Mouse (Mus musculus): ENCODE measurements at regions not wholly inside any gene's neighbourhood (a gene's known extent, or its start where the extent isn't known, plus 50 kb on each side); places are given as distances from the start of the nearest gene placed in this dataset.

DNA sequence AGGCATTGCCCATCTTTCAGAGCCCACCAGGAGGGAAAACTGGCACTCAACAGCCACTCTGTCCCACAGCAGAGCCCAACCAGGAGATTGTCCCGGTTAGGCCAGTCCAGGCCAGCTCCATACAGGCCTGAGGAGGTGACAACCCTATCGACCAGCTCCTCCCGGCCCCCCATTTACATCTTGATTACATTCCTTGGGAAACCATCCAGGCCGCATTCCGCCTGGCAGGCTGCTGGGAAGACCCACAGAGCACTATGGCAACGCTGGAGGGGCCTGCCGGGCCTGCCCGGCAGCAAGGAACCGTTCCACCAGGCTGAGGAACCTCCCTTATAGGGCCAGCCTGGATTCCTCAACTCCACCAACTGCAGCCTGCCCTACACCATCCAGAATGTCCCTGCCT, 149.7 kb downstream of the Efnb1 start:
- no peaks in the 10 kb centered on the region for H3K4me1 ChIP-seq (replicated peaks; ENCODE audit: control insufficient read depth, insufficient read depth, low read length)
- no peaks in the 10 kb centered on the region for H3K36me3 ChIP-seq (ENCODE audit: control insufficient read depth, insufficient read depth, low read length)
- TF ChIP-seq CTCF (IDR thresholded peaks at IDR 0.05; ENCODE audit: borderline replicate concordance, control insufficient read depth, extremely low read depth, insufficient read depth, low read length, poor library complexity) (no peak), POLR2A (IDR thresholded peaks at IDR 0.05; ENCODE audit: control insufficient read depth, extremely low read depth, insufficient read depth, low read length, poor library complexity) (no peak)
- H3K4me3 ChIP-seq (ENCODE audit: control insufficient read depth, insufficient read depth, low read length) = no peak overlapping the region
- no peak overlapping the region for H3K27ac ChIP-seq (ENCODE audit: control insufficient read depth, insufficient read depth, low read length)
- 92% methylated on average over 9 of the region's 9 CpGs for WGBS
- no peaks in the 10 kb centered on the region for H3K27me3 ChIP-seq (ENCODE audit: control insufficient read depth, insufficient read depth, low read length)
- DNase-seq = no peak

DNA sequence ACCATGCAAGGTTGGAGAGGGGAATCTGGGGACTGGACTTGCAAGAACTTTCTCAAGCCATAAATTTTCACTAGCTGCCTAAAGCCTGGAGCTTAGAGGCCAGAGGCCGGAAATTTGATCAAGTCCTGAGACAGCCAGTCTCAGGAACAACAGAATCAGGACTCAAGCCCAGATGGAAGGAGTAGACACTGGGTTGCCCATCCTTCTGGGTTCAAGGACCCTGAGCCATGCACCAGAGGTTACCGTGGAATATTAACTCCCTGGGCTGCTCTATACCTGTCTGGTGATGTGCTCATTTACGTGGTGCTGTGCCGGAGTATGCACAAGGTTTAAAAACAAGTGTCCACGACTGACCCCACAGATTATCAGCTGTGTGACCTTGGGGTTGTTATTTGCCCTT, 145.1 kb downstream of the Efnb1 start:
- 96% methylated on average over 5 of the region's 5 CpGs for WGBS
- Histone ChIP-seq H3K4me1 (replicated peaks; ENCODE audit: control insufficient read depth, insufficient read depth, low read length) (no peaks in the 10 kb centered on the region), H3K4me3 (ENCODE audit: control insufficient read depth, insufficient read depth, low read length) (no peak overlapping the region), H3K36me3 (ENCODE audit: control insufficient read depth, insufficient read depth, low read length) (no peaks in the 10 kb centered on the region), H3K27ac (ENCODE audit: control insufficient read depth, insufficient read depth, low read length) (no peak overlapping the region), H3K27me3 (ENCODE audit: control insufficient read depth, insufficient read depth, low read length) (no peaks in the 10 kb centered on the region)
- TF ChIP-seq CTCF (IDR thresholded peaks at IDR 0.05; ENCODE audit: borderline replicate concordance, control insufficient read depth, extremely low read depth, insufficient read depth, low read length, poor library complexity) (no peak), POLR2A (IDR thresholded peaks at IDR 0.05; ENCODE audit: control insufficient read depth, extremely low read depth, insufficient read depth, low read length, poor library complexity) (no peak)
- no peak for DNase-seq

DNA sequence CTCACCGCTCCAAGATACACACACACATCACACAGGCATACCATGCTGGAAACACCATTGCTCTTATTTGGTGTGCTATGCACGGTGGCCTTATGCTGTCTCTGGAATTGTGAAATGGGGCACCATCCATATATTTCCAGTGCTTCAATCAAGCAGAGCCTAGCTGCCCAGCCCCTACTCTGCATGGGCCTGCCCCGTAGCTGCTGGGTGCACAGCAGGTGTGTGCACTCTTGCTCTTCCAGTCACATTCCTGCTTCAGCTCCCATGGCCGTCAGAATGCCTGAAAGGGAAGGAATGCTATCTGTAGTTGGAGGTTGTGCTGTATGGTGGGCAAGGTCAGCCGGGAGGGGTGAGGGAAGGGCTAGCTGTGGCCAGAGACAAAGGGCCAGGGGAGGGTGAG, 144.6 kb downstream of the Efnb1 start:
- 96% methylated on average over 5 of the region's 5 CpGs for WGBS
- H3K27me3 ChIP-seq (ENCODE audit: control insufficient read depth, insufficient read depth, low read length) = no peaks in the 10 kb centered on the region
- no peak overlapping the region for H3K27ac ChIP-seq (ENCODE audit: control insufficient read depth, insufficient read depth, low read length)
- TF ChIP-seq CTCF (IDR thresholded peaks at IDR 0.05; ENCODE audit: borderline replicate concordance, control insufficient read depth, extremely low read depth, insufficient read depth, low read length, poor library complexity) = no peak
- no peak for TF ChIP-seq POLR2A (IDR thresholded peaks at IDR 0.05; ENCODE audit: control insufficient read depth, extremely low read depth, insufficient read depth, low read length, poor library complexity)
- H3K36me3 ChIP-seq (ENCODE audit: control insufficient read depth, insufficient read depth, low read length) = no peaks in the 10 kb centered on the region
- DNase-seq = no peak
- no peaks in the 10 kb centered on the region for H3K4me1 ChIP-seq (replicated peaks; ENCODE audit: control insufficient read depth, insufficient read depth, low read length)
- no peak overlapping the region for H3K4me3 ChIP-seq (ENCODE audit: control insufficient read depth, insufficient read depth, low read length)

DNA sequence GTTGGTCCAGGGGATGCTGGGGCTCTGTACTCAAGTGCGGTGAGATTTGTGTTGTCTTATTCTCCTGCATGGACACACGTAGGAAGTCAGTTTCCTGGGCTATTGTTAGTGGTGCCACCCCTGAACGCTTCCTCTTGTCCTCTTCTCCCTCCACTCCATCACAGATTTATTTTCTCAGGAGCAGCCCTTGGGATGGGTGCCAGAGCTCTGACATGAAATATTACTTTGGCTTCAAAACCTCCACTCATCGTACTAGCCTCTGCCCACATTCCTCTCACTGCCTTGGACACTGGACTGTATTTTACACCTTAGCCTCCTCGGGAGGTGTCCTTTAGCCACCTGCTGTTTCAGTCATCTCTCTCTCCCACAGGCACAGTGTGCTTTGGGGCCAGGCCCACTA, 139.6 kb downstream of the Efnb1 start:
- no peak for TF ChIP-seq POLR2A (IDR thresholded peaks at IDR 0.05; ENCODE audit: control insufficient read depth, extremely low read depth, insufficient read depth, low read length, poor library complexity)
- no peak for TF ChIP-seq CTCF (IDR thresholded peaks at IDR 0.05; ENCODE audit: borderline replicate concordance, control insufficient read depth, extremely low read depth, insufficient read depth, low read length, poor library complexity)
- Histone ChIP-seq H3K36me3 (ENCODE audit: control insufficient read depth, insufficient read depth, low read length) (no peaks in the 10 kb centered on the region), H3K27me3 (ENCODE audit: control insufficient read depth, insufficient read depth, low read length) (no peaks in the 10 kb centered on the region), H3K4me1 (replicated peaks; ENCODE audit: control insufficient read depth, insufficient read depth, low read length) (no peaks in the 10 kb centered on the region), H3K27ac (ENCODE audit: control insufficient read depth, insufficient read depth, low read length) (no peak overlapping the region), H3K4me3 (ENCODE audit: control insufficient read depth, insufficient read depth, low read length) (no peak overlapping the region)
- DNase-seq = no peak
- 95% methylated on average over 5 of the region's 5 CpGs for WGBS

DNA sequence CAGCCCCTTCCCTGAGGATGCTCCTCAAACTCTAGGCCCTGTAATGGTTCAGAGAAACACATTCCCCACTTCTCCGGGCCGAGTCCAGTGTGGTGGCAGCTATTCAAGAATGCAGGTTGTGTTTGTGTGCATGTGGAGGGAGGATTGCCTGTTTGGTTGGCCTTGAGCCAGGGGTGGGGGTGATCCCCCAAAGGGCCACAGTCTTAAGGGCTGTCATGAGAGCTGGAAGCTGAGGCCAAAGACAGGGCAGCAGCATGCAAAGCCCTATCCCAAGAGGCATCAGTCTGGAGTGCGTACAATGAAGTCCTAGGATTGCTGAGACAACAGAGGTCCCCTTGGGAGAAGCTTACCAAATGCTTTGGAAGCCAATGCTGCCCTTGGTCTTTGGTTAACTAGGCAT, 136.0 kb downstream of the Efnb1 start:
- no peak for TF ChIP-seq POLR2A (IDR thresholded peaks at IDR 0.05; ENCODE audit: control insufficient read depth, extremely low read depth, insufficient read depth, low read length, poor library complexity)
- TF ChIP-seq CTCF (IDR thresholded peaks at IDR 0.05; ENCODE audit: borderline replicate concordance, control insufficient read depth, extremely low read depth, insufficient read depth, low read length, poor library complexity) = no peak
- H3K36me3 ChIP-seq (ENCODE audit: control insufficient read depth, insufficient read depth, low read length) = no peaks in the 10 kb centered on the region
- H3K27ac ChIP-seq (ENCODE audit: control insufficient read depth, insufficient read depth, low read length) = no peak overlapping the region
- H3K4me3 ChIP-seq (ENCODE audit: control insufficient read depth, insufficient read depth, low read length) = no peak overlapping the region
- no peaks in the 10 kb centered on the region for H3K4me1 ChIP-seq (replicated peaks; ENCODE audit: control insufficient read depth, insufficient read depth, low read length)
- no peaks in the 10 kb centered on the region for H3K27me3 ChIP-seq (ENCODE audit: control insufficient read depth, insufficient read depth, low read length)
- WGBS = 82% methylated on average over 3 of the region's 3 CpGs
- DNase-seq = no peak

DNA sequence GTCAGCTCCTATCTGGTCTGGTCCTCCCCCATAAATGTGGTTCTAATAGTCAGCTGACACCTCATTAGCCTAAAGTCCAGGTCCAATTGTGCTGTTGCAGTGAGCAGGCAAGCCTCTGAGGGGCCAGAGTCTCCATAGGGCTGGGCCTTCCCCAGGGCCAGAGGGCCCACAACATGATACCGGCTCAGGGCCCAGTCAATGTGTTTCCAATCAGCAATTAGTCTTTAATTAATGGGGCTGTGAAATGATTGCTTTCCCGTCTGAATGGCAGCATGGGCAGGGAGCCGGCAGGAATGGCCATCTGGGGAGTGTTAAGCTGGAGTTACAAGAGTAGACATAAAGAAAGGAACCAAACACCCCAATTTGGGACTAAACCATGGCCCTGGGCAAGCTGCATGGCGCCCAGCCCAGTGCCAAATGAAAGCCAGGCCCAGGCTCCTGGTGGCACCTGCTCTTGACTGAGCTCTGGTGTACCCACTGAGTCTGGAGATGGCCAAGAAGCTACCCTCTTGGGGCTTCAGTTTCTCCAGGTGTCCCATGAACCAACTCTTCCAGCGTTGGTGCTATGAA, 113.2 kb downstream of the Efnb1 start:
- WGBS = 92% methylated on average over 5 of the region's 5 CpGs
- Histone ChIP-seq H3K27me3 (ENCODE audit: control insufficient read depth, insufficient read depth, low read length) (no peaks in the 10 kb centered on the region), H3K27ac (ENCODE audit: control insufficient read depth, insufficient read depth, low read length) (no peak overlapping the region), H3K4me1 (replicated peaks; ENCODE audit: control insufficient read depth, insufficient read depth, low read length) (no peaks in the 10 kb centered on the region), H3K36me3 (ENCODE audit: control insufficient read depth, insufficient read depth, low read length) (no peaks in the 10 kb centered on the region), H3K4me3 (ENCODE audit: control insufficient read depth, insufficient read depth, low read length) (no peak overlapping the region)
- no peak for DNase-seq
- TF ChIP-seq CTCF (IDR thresholded peaks at IDR 0.05; ENCODE audit: borderline replicate concordance, control insufficient read depth, extremely low read depth, insufficient read depth, low read length, poor library complexity) = no peak
- TF ChIP-seq POLR2A (IDR thresholded peaks at IDR 0.05; ENCODE audit: control insufficient read depth, extremely low read depth, insufficient read depth, low read length, poor library complexity) = no peak

DNA sequence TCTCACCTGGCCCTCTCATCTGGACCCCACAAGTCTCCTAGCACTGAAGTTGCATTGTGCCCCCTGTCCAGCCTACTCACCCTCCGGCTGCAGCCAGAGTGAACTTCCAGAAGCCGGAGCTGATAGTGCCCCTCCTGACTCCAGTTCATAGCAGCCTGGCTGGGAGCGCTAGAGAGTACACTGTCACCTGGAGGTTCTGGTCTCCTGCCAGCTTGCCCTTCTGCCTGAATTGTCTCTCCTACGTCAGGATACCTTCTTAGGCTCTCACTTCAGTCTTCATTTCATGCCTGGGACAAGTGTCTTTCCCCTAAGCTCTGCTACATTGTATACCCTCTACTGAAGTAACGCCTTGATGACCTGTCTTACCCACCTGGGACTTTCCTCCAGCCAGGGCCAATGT, 112.3 kb downstream of the Efnb1 start:
- H3K27ac ChIP-seq (ENCODE audit: control insufficient read depth, insufficient read depth, low read length) = no peak overlapping the region
- no peak for TF ChIP-seq POLR2A (IDR thresholded peaks at IDR 0.05; ENCODE audit: control insufficient read depth, extremely low read depth, insufficient read depth, low read length, poor library complexity)
- TF ChIP-seq CTCF (IDR thresholded peaks at IDR 0.05; ENCODE audit: borderline replicate concordance, control insufficient read depth, extremely low read depth, insufficient read depth, low read length, poor library complexity) = no peak
- H3K4me3 ChIP-seq (ENCODE audit: control insufficient read depth, insufficient read depth, low read length) = no peak overlapping the region
- no peak for DNase-seq
- 94% methylated on average over 5 of the region's 5 CpGs for WGBS
- H3K36me3 ChIP-seq (ENCODE audit: control insufficient read depth, insufficient read depth, low read length) = no peaks in the 10 kb centered on the region
- H3K27me3 ChIP-seq (ENCODE audit: control insufficient read depth, insufficient read depth, low read length) = no peaks in the 10 kb centered on the region
- no peaks in the 10 kb centered on the region for H3K4me1 ChIP-seq (replicated peaks; ENCODE audit: control insufficient read depth, insufficient read depth, low read length)
